Mouse (Mus musculus) liver, embryonic 13.5 days (tissue): Measurements from ENCODE around the gene 1700016K19Rik. TPM values are rescaled to one million over a fixed set of nuclear protein-coding genes. Genes with fewer than 3 reads are reported as not detected.

Source experiments
- ATAC-seq: fragments of 200-750 bp; cut with Nextera tagmentation; 2 replicates; pipeline ENCODE4 v1.8.0; 2017; ENCODE audit warnings: low read depth, mild to moderate bottlenecking, moderate number of reproducible peaks, moderate library complexity
- DNase-seq: peaks from one replicate; pipeline ENCODE4 v3.0.0; 2022
- H3K27ac ChIP-seq: fragments of 300-500 bp; sonication (generic); 2 replicates; pipeline ENCODE4 v1.5.1; 2015; ENCODE audit warnings: moderate library complexity, mild to moderate bottlenecking, inconsistent platforms
- H3K27me3 ChIP-seq: fragments of 300-500 bp; sonication (generic); 2 replicates; pipeline ENCODE4 v1.6.1; 2015; ENCODE audit warnings: mild to moderate bottlenecking, inconsistent platforms
- H3K36me3 ChIP-seq: fragments of 300-500 bp; sonication (generic); 2 replicates; pipeline ENCODE4 v1.6.1; 2015; ENCODE audit warnings: mild to moderate bottlenecking, inconsistent platforms
- H3K4me1 ChIP-seq: fragments of 300-500 bp; sonication (generic); replicated peaks from 2 replicates; pipeline ENCODE4 v1.6.1; 2015; ENCODE audit warnings: inconsistent platforms
- H3K4me2 ChIP-seq: fragments of 300-500 bp; sonication (generic); 2 replicates; pipeline ENCODE4 v1.6.1; 2015; ENCODE audit warnings: inconsistent platforms, mild to moderate bottlenecking, moderate library complexity
- H3K4me3 ChIP-seq: fragments of 300-500 bp; sonication (generic); replicated peaks from 2 replicates; pipeline ENCODE4 v1.5.1; 2015; ENCODE audit warnings: mild to moderate bottlenecking, inconsistent platforms
- H3K9ac ChIP-seq: fragments of 300-500 bp; sonication (generic); 2 replicates; pipeline ENCODE4 v1.6.1; 2015; ENCODE audit warnings: mild to moderate bottlenecking, inconsistent platforms
- H3K9me3 ChIP-seq: fragments of 300-500 bp; sonication (generic); replicated peaks from 2 replicates; pipeline ENCODE4 v1.6.1; 2016; ENCODE audit warnings: inconsistent platforms
- WGBS: fragments of 180-500 bp; shearing (Covaris S2); methylation state at CpG from one replicate; pipeline ENCODE4 v1.1.7; 2015; ENCODE audit not compliant: insufficient replicate concordance; 5-methylcytosine and 5-hydroxymethylcytosine counted together
- polyA plus RNA-seq: library from polyadenylated mRNA; unstranded; fragments of >200 nt; fragmentation: Nextera tagmentation; extraction: Ambion mirVana; gene quantifications from 2 replicates; pipeline ENCODE4 v1.2.1, GENCODE M21; 2015

1700016K19Rik gene
- polyA plus RNA-seq = not detected in 2 replicates

DNA sequence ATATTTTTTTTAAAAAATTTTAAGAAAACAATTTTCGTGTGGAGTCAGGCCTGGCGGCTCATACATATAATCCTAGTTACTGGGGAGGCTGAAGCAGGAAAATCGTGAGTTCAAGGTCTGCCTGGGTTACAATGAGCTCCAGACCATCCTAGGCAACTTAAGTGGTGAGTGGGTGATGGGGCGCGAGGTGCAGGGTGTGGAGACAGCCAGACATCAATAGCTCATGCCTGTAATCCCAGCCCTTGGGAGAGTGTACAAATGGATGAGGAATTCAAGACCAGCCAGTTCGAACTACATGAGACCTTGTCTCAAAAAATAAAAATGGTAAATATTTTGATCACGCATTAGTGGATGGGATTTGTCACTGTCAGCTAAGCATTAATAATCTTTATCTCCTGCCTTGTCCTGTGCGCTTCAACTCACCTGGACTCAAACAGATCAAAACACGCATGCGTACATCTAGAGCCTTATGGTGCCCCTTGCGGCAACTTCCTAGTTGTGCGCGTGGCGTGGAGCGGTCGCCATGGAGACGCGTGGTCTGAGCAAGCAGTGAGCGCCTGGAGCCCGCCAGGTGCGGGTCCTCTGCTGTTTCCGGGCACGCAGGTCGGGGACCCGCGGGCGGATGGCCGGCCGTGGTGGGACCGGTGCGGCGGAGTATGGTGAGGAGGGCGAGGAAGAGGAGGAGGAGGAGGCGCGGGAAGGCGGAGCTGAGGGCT lies at the start of gene 1700016K19Rik:
TSS of gene 1700016K19Rik (plus strand) at position 473 of the 716 bp plus-strand sequence.
- H3K9ac ChIP-seq = no peak within 1 kb of the TSS

DNA sequence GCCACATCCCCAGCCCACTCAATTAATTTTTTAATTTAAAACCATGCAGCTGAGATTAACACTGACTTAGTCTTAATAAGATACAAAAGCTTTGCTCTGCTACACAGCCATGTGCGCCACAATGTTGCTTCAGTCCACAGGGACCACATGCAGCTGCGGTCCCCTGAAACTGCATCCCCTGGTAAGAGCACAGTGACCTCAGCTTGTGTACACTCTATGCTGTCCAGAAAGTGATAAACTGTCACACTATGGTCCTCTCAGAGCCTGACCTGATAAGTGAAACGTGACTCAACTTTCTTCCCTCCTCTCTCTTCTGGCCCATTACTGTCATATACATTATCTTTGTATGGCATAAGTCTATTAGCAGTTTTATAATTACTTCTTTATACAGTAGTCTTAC lies 49.3 kb upstream of the 1700016K19Rik start:
- no peaks in the 10 kb centered on the region for H3K9me3 ChIP-seq
- H3K4me3 ChIP-seq = no peak overlapping the region
- H3K36me3 ChIP-seq = no peaks in the 10 kb centered on the region
- H3K4me2 ChIP-seq = no peak overlapping the region
- no peak overlapping the region for H3K27ac ChIP-seq
- no peak overlapping the region for H3K9ac ChIP-seq
- ATAC-seq = no peak
- H3K4me1 ChIP-seq = no peaks in the 10 kb centered on the region
- H3K27me3 ChIP-seq = no peaks in the 10 kb centered on the region
- 48% methylated on average over 3 of the region's 3 CpGs for WGBS
- DNase-seq = no peak

More for the DNA sequence above, at the start of gene 1700016K19Rik:
- H3K4me1 ChIP-seq = no peaks in the 10 kb centered on the region
- no peaks in the 10 kb centered on the region for H3K9me3 ChIP-seq
- H3K4me2 ChIP-seq = peak within 1 kb of the TSS; percentile 65
- peaks cover 23% of the 10 kb centered on the region for H3K27me3 ChIP-seq
- ATAC-seq = no peak
- H3K4me3 ChIP-seq = peak within 1 kb of the TSS; percentile 53
- 11% methylated on average over 36 of the region's 36 CpGs for WGBS
- no peak within 1 kb of the TSS for H3K27ac ChIP-seq
- peak; percentile 36 for DNase-seq
- no peaks in the 10 kb centered on the region for H3K36me3 ChIP-seq

DNA sequence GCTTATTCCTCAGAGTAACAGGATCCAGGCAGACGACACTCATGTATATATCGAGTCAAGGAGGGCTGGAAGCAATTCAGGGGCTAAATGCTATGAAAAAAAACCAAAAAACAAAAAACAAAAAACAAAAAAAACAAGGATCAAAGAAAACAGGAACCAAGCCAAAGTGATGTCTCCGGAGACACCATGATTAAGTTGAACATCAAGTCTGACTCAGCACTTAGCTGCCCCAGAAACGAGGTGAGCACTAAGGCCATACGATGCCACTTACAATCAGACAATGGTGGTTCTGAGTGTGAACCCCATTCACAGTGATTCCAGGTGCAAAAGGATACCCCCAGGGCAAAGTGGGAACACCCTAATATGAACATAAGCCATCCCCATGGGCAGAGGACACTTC lies 47.8 kb upstream of the 1700016K19Rik start:
- ATAC-seq (no peak), DNase-seq (no peak)
- Histone ChIP-seq H3K4me3 (no peak overlapping the region), H3K36me3 (no peaks in the 10 kb centered on the region), H3K27ac (no peak overlapping the region), H3K27me3 (no peaks in the 10 kb centered on the region), H3K4me2 (no peak overlapping the region), H3K4me1 (no peaks in the 10 kb centered on the region), H3K9ac (no peak overlapping the region), H3K9me3 (no peaks in the 10 kb centered on the region)
- 48% methylated on average over 5 of the region's 5 CpGs for WGBS

DNA sequence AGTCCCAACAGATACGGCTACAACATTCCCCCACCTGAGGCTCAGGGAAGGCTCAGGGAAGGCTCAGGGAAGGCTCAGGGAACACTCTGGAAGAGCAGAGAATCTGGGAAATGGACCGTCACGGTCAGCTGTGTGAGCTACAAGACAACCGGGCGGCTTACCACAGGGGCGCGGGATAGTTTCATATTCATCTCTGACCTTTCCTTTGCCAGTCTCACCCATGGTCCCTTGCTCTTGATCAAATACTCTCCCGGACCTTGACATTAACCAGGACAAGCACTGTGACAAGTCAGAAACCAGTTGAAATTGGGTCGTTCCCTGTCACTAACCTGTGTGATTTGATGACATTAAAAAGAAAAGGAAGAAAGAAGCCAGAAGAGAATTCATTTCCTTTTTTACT lies 44.8 kb upstream of the 1700016K19Rik start:
- Histone ChIP-seq H3K27ac (no peak overlapping the region), H3K4me1 (no peaks in the 10 kb centered on the region), H3K4me2 (no peak overlapping the region), H3K36me3 (no peaks in the 10 kb centered on the region), H3K9ac (no peak overlapping the region), H3K9me3 (no peaks in the 10 kb centered on the region), H3K4me3 (no peak overlapping the region), H3K27me3 (no peaks in the 10 kb centered on the region)
- ATAC-seq (no peak), DNase-seq (no peak)
- 69% methylated on average over 9 of the region's 9 CpGs for WGBS

DNA sequence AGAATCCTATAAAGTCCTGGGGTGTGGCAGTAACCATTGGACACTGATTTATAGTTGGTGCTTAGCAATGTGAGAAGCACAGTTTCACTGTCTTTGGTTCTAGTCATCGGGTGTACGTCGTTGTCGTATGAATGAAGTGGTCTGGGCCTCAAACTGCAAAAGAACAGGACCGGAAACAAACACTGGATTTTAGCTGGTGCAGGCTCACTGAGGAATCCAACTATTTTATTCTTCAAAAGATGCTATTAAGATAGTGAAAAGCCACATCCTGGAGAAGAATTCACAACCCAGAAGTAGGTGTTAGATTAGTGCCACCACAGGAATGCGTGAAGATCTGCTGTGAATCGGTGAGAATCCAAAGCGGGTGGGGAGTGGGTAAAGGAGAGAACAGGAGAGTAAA lies 43.1 kb upstream of the 1700016K19Rik start:
- no peak for DNase-seq
- Histone ChIP-seq H3K27me3 (no peaks in the 10 kb centered on the region), H3K4me2 (no peak overlapping the region), H3K36me3 (no peaks in the 10 kb centered on the region), H3K9ac (no peak overlapping the region), H3K27ac (no peak overlapping the region), H3K4me1 (no peaks in the 10 kb centered on the region), H3K4me3 (no peak overlapping the region), H3K9me3 (no peaks in the 10 kb centered on the region)
- 32% methylated on average over 8 of the region's 8 CpGs for WGBS
- ATAC-seq = no peak

DNA sequence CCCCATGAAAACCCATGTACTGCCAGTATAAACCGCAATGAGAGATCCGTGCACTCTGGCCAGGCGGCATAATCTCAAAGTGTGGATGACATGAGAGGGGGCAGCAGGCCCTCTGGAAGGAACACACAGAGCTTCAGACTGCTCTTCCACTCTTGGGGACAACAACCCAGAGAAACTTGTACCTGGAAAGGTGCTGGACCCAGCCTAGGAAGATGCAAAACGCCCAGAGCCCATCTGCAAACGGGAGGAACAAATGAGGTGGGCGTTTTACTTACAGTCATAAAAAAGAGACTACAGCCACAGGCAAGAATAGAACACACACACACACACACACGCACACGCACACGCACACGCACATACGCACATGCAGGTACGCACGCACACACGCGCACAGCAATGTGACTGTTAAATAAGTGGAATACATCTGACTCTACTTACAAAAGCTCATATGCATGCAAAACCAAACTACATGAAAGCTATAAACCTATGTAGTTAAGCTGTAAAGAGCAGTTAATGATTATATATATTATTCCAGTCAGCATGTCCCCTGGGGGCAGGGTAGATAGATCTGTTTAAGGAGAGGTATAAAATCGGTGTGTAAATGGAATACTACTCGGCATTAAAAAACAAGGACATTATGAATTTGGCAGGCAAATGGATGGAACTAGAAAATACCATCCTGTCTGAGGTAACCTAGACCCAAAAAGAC lies 42.4 kb upstream of the 1700016K19Rik start:
- Histone ChIP-seq H3K27ac (no peak overlapping the region), H3K4me1 (no peaks in the 10 kb centered on the region), H3K4me2 (no peak overlapping the region), H3K4me3 (no peak overlapping the region), H3K27me3 (0 out of 2 replicates have a peak, but pooled peaks cover 4% of the 10 kb centered on the region), H3K9me3 (no peaks in the 10 kb centered on the region), H3K36me3 (no peaks in the 10 kb centered on the region), H3K9ac (no peak overlapping the region)
- DNase-seq (no peak), ATAC-seq (no peak)
- WGBS = 68% methylated on average over 17 of the region's 17 CpGs

DNA sequence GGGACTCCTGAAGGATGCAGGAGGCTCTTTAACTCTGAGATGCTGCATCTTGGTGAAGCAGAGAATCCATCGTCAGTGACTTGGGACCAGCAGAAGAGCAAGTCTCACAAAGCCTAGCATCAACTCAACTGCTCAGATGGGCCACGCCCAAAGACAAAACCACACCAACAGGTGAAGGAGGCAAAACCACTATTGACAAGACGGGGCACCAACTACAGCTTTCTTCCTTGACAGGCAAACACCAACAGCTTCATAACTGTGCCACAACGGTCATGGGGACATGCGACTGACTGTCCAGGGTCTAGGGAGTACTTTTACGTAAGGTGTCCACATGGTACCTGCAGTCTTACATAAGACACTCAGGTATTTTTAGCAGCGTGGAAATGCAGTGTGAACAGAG lies 37.9 kb upstream of the 1700016K19Rik start:
- H3K4me2 ChIP-seq = no peak overlapping the region
- no peaks in the 10 kb centered on the region for H3K36me3 ChIP-seq
- H3K27ac ChIP-seq = no peak overlapping the region
- no peak overlapping the region for H3K4me3 ChIP-seq
- no peak overlapping the region for H3K9ac ChIP-seq
- ATAC-seq (no peak), DNase-seq (no peak)
- peaks cover 37% of the 10 kb centered on the region for H3K27me3 ChIP-seq
- 75% methylated on average over 7 of the region's 7 CpGs for WGBS
- H3K4me1 ChIP-seq = peaks cover 9% of the 10 kb centered on the region
- no peaks in the 10 kb centered on the region for H3K9me3 ChIP-seq

DNA sequence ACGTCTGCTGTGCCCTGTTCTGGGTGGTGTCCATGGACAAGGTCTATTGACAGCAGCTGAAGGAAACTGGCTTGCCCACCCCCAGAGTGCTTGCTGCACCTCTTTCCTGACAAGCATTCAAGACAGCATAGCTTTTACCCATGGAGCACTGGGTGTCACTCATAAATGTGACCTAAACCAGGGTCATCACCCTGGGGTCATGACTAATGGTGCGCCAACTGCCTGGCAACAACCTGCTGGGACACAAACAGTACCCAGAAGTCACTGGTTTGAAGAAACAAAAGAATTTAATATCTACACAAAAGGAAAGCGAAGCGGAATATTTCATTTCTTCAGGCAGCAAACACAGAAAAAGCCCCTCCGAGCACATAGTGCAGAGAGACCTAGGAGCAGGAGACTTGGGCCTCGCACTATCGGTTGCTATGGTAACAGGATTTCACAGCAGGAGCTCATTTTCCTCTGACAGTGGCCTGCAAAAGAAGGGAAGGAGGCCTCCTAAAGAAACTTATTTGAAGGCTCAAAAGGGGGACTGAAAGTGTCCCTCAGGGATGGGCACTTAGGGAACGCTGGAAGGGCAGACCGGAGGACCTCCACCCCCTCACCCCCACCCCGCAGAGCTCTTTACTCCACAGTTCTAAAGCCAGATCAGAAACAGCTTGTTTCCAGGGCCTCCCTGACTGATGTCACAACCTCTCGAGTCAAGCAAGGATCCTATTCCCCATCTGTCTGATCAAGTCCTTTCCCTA lies 35.8 kb upstream of the 1700016K19Rik start:
- Histone ChIP-seq H3K4me3 (no peak overlapping the region), H3K4me2 (no peak overlapping the region), H3K27me3 (peaks cover 58% of the 10 kb centered on the region), H3K9me3 (no peaks in the 10 kb centered on the region), H3K27ac (no peak overlapping the region), H3K4me1 (peaks cover 11% of the 10 kb centered on the region), H3K9ac (no peak overlapping the region), H3K36me3 (no peaks in the 10 kb centered on the region)
- no peak for DNase-seq
- ATAC-seq = no peak
- WGBS = 43% methylated on average over 11 of the region's 11 CpGs

DNA sequence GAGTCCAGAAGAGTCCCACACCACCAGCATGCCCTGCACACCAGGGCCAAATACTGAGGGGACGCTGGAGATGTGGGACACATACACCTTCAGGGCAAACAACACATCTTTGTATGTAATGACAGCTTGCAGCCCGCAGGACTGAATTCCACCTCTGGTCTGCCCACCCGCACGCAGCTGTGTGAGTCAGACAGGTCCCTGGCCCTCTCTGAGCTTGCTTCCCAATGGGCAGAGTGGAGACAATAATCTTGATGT lies 35.3 kb upstream of the 1700016K19Rik start:
- H3K27ac ChIP-seq = no peak overlapping the region
- 57% methylated on average over 4 of the region's 4 CpGs for WGBS
- peaks cover 62% of the 10 kb centered on the region for H3K27me3 ChIP-seq
- no peak for DNase-seq
- no peak for ATAC-seq
- H3K4me1 ChIP-seq = peaks cover 11% of the 10 kb centered on the region
- H3K36me3 ChIP-seq = no peaks in the 10 kb centered on the region
- H3K9ac ChIP-seq = no peak overlapping the region
- no peaks in the 10 kb centered on the region for H3K9me3 ChIP-seq
- H3K4me3 ChIP-seq = no peak overlapping the region
- no peak overlapping the region for H3K4me2 ChIP-seq

DNA sequence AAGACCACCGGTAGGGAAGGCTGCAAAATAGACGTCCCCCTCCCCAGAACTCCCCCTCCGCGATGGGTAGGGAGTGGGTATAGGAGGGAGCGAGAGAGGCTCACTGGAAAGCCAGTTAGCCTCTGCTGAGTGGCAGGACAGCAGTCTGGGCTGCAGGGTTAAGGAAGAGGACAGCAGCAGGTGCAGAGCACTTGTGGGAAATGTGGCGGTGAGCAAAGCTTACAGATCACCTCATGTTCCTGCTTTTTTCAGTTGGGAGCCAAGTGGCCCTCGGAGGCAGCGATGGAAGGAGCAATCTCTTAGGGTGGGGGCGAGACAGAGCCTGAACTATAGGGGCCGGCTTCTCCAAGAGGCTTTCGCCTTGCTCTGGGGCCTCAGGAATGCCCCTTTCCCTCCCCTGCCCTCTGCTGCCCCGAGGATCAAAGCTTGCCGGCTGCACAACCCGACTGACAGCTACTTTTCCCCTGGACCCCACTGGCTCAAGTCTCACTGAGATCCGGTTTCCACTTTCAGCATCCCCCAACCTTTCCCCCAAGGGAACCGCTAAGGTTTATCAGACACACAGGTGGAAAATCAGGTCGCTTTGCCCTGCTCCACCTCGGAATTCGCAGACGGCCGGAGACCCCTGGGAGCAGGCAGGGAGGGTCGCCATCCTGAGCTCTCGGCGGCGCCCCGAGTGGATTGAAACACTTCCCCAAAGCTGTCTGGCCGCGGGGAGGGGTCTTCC lies 33.9 kb upstream of the 1700016K19Rik start:
- H3K4me2 ChIP-seq = peak overlapping the region; percentile 75
- 12% methylated on average over 28 of the region's 28 CpGs for WGBS
- H3K36me3 ChIP-seq = no peaks in the 10 kb centered on the region
- H3K9ac ChIP-seq = peak overlapping the region; percentile 63
- H3K27me3 ChIP-seq = peaks cover 62% of the 10 kb centered on the region
- H3K9me3 ChIP-seq = no peaks in the 10 kb centered on the region
- H3K4me3 ChIP-seq = peak overlapping the region; percentile 60
- no peak overlapping the region for H3K27ac ChIP-seq
- H3K4me1 ChIP-seq = peaks cover 11% of the 10 kb centered on the region
- DNase-seq = no peak
- no peak for ATAC-seq
